Mouse (Mus musculus): Measurements from ENCODE around the gene Cenpo. TPM values are rescaled to one million over a fixed set of nuclear protein-coding genes. Genes with fewer than 3 reads are reported as not detected.
A peak's percentile ranks its signal among the peaks of the same experiment; 100 is the strongest.

Cenpo gene
- polyA plus RNA-seq, 1 experiment from 2014 or later = 18.4 TPM

DNA sequence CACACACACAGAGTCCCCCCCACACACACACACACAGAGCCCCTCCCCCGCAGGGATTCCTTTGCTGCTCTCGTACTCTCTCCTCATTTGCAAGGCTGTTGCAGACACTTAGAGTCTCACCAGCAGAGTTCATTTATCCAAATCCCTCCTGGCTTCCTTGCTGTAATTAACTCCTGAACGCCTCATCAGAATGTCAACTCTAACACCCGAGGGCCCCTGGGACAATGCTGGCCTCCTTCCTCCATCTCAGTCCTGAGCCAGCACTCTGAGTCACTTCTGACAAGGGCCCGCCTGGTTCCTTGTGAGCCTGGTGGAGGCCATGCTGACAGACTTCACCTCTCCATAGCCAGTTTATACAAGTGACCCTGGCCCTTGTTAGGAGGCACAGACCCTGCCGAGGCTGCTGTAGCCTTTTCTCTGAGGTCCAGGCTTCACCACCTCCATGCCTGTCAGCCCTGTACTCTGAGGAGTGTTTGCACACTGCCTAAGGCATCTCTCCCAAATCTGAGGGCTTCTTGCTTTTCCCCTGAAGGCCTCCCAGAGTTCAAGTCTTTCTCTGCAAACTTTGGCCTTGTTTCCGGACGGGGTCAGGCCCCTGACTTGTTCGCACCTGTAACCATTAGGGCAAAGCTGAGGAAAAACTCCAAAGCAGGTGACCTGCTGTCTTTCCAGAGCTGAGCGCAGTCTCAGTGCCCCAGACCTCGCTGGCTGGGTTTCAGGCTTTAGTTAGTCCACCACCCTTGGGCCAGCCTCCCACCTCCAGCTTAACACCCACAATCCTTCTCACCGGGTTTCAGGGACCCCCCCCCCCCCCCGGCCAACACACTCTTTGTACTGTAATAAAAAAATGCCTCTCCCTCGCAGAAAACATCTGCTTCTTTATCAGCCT is 45.7 kb downstream of the Cenpo start:
- Histone ChIP-seq H3K4me3 (ENCODE audit: low read length) (no peak overlapping the region), H3K4me2 (ENCODE audit: low read depth, low read length) (no peak overlapping the region), H3K27me3 (ENCODE audit: control insufficient read depth, insufficient read depth, low read depth, low read length) (no peaks in the 10 kb centered on the region), H3K9ac (ENCODE audit: low read length) (no peak overlapping the region), H3K4me1 (replicated peaks; ENCODE audit: control insufficient read depth, insufficient read depth, low read length) (peaks cover 23% of the 10 kb centered on the region), H3K9me3 (ENCODE audit: control insufficient read depth, low read length) (no peaks in the 10 kb centered on the region), H3K27ac (ENCODE audit: low read length) (peak overlapping the region; percentile 61), H3K36me3 (ENCODE audit: control insufficient read depth, insufficient read depth, low read length) (no peaks in the 10 kb centered on the region)
- WGBS = 36% methylated on average over 14 of the region's 14 CpGs
- peak; percentile 80 for ATAC-seq (ENCODE audit: low read depth)

DNA sequence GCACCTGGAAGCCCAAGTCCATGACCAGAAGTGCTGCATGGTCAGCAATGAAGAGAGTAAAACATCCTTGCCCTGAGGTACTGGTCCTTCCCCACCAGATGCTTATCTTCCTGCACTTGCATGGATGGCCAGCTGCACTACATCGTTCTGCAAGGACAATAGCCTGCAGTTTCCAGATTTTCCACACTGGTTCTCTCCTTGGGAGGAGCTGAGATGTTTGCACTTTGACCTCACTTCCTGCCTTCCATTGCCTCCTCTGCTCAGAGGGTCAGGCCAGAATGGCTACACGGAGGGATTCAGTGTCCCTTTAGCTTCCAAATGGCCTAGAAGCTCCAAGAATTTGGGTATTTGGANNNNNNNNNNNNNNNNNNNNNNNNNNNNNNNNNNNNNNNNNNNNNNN is 49.4 kb downstream of the Cenpo start:
- Histone ChIP-seq H3K27ac (ENCODE audit: low read length) (no peak overlapping the region), H3K9me3 (ENCODE audit: control insufficient read depth, low read length) (no peaks in the 10 kb centered on the region), H3K4me1 (replicated peaks; ENCODE audit: control insufficient read depth, insufficient read depth, low read length) (peaks cover 10% of the 10 kb centered on the region), H3K27me3 (ENCODE audit: control insufficient read depth, insufficient read depth, low read depth, low read length) (no peaks in the 10 kb centered on the region), H3K36me3 (ENCODE audit: control insufficient read depth, insufficient read depth, low read length) (no peaks in the 10 kb centered on the region), H3K4me3 (ENCODE audit: low read length) (no peak overlapping the region), H3K9ac (ENCODE audit: low read length) (no peak overlapping the region), H3K4me2 (ENCODE audit: low read depth, low read length) (no peak overlapping the region)
- ATAC-seq (ENCODE audit: low read depth) = no peak
- WGBS = 50% methylated on average over 2 of the region's 2 CpGs

DNA sequence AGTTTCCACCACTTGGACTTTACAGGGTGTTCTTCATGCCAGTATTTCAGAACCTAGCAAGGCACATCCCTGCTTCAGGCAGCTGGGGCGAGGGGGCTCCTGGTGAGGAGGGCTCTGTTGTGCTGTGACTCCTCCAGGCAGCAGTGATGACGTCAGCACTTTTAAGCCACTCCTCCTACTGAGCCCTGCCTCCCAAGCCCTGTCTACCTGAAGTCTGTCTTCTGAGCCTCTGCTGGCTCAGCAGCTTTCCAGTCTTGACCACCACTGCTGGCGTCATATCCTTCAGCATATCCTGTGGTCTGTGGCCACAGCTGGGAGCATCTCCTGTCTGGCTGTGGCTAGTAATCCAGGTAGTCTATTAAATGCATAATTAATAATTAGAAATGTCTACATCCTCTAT is 53.6 kb downstream of the Cenpo start:
- no peak overlapping the region for H3K9ac ChIP-seq (ENCODE audit: low read length)
- H3K4me1 ChIP-seq (replicated peaks; ENCODE audit: control insufficient read depth, insufficient read depth, low read length) = peaks cover 9% of the 10 kb centered on the region
- H3K4me3 ChIP-seq (ENCODE audit: low read length) = no peak overlapping the region
- 50% methylated on average over 3 of the region's 3 CpGs for WGBS
- H3K27me3 ChIP-seq (ENCODE audit: control insufficient read depth, insufficient read depth, low read depth, low read length) = no peaks in the 10 kb centered on the region
- H3K36me3 ChIP-seq (ENCODE audit: control insufficient read depth, insufficient read depth, low read length) = no peaks in the 10 kb centered on the region
- no peak for ATAC-seq (ENCODE audit: low read depth)
- no peak overlapping the region for H3K27ac ChIP-seq (ENCODE audit: low read length)
- H3K4me2 ChIP-seq (ENCODE audit: low read depth, low read length) = no peak overlapping the region
- H3K9me3 ChIP-seq (ENCODE audit: control insufficient read depth, low read length) = no peaks in the 10 kb centered on the region

GRCm38 (mm10) chr12:4179671-4180233 is 54.3 kb downstream of the Cenpo start:
- H3K4me3 ChIP-seq (ENCODE audit: low read length) = no peak overlapping the region
- H3K27me3 ChIP-seq (ENCODE audit: control insufficient read depth, insufficient read depth, low read depth, low read length) = no peaks in the 10 kb centered on the region
- peaks cover 9% of the 10 kb centered on the region for H3K4me1 ChIP-seq (replicated peaks; ENCODE audit: control insufficient read depth, insufficient read depth, low read length)
- H3K4me2 ChIP-seq (ENCODE audit: low read depth, low read length) = no peak overlapping the region
- no peaks in the 10 kb centered on the region for H3K9me3 ChIP-seq (ENCODE audit: control insufficient read depth, low read length)
- no peak overlapping the region for H3K9ac ChIP-seq (ENCODE audit: low read length)
- ATAC-seq (ENCODE audit: low read depth) = 0 out of 2 replicates have a peak, but pooled peaks have one; percentile 15
- no peak overlapping the region for H3K27ac ChIP-seq (ENCODE audit: low read length)
- H3K36me3 ChIP-seq (ENCODE audit: control insufficient read depth, insufficient read depth, low read length) = no peaks in the 10 kb centered on the region
- WGBS = 73% methylated on average over 6 of the region's 6 CpGs

DNA sequence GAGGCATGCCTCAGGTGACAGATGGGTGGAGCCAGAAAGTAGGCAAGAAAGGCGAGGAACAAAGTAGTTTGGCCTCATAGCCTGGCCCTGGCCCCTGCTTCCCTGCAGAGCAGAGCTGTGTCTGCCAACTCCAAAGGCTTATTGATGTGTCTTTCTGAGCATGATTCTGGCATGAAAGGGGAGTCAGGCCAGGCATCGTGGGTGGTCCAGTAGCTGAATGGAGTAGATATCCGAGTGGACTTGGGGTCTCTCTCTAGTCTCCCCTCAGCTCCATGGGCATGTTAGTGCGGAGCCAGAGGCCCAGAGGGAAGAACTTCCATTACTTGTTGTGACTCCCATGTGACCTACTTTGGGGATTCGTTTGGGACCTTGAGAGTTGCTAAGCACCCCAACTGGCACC is 55.3 kb downstream of the Cenpo start:
- Histone ChIP-seq H3K27ac (ENCODE audit: low read length) (no peak overlapping the region), H3K4me3 (ENCODE audit: low read length) (no peak overlapping the region), H3K36me3 (ENCODE audit: control insufficient read depth, insufficient read depth, low read length) (no peaks in the 10 kb centered on the region), H3K27me3 (ENCODE audit: control insufficient read depth, insufficient read depth, low read depth, low read length) (no peaks in the 10 kb centered on the region), H3K9ac (ENCODE audit: low read length) (no peak overlapping the region), H3K9me3 (ENCODE audit: control insufficient read depth, low read length) (no peaks in the 10 kb centered on the region), H3K4me2 (ENCODE audit: low read depth, low read length) (no peak overlapping the region), H3K4me1 (replicated peaks; ENCODE audit: control insufficient read depth, insufficient read depth, low read length) (peaks cover 9% of the 10 kb centered on the region)
- WGBS = 43% methylated on average over 5 of the region's 5 CpGs
- ATAC-seq (ENCODE audit: low read depth) = peak; percentile 62

- Histone ChIP-seq H3K4me1 (replicated peaks; ENCODE audit: control insufficient read depth, insufficient read depth, low read length) (0 out of 2 replicates have a peak, but pooled peaks cover 2% of the 10 kb centered on the region), H3K4me2 (ENCODE audit: low read depth, low read length) (no peak overlapping the region), H3K27ac (ENCODE audit: low read length) (no peak overlapping the region), H3K36me3 (ENCODE audit: control insufficient read depth, insufficient read depth, low read length) (no peaks in the 10 kb centered on the region), H3K27me3 (ENCODE audit: control insufficient read depth, insufficient read depth, low read depth, low read length) (no peaks in the 10 kb centered on the region), H3K4me3 (ENCODE audit: low read length) (no peak overlapping the region), H3K9me3 (ENCODE audit: control insufficient read depth, low read length) (no peaks in the 10 kb centered on the region), H3K9ac (ENCODE audit: low read length) (no peak overlapping the region)
- ATAC-seq (ENCODE audit: low read depth) = no peak
- WGBS = 74% methylated on average over 15 of the region's 15 CpGs
Measured at GRCm38 (mm10) chr12:4173108-4173790, 60.8 kb downstream of the Cenpo start.

DNA sequence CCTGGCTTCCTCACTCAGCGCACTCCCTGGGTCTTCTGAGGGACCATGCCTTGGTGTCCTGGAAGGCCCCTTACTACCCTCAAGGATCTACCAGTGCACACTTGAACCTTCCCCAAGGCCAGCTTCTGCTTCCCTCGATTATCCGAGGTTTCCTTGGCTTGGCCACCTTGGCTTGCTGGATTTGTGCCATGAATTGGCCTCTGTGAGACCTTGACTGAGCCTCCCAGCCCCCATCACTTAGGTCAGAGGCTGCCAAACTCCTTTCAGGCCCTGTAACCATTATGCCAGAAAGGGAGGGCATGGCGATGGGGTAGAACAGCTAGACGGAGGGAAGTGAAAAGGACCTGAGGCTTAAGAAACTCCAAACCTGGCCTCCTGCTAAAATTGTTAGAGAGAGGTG is 64.5 kb downstream of the Cenpo start:
- Histone ChIP-seq H3K27me3 (ENCODE audit: control insufficient read depth, insufficient read depth, low read depth, low read length) (no peaks in the 10 kb centered on the region), H3K9me3 (ENCODE audit: control insufficient read depth, low read length) (no peaks in the 10 kb centered on the region), H3K27ac (ENCODE audit: low read length) (no peak overlapping the region), H3K4me2 (ENCODE audit: low read depth, low read length) (no peak overlapping the region), H3K36me3 (ENCODE audit: control insufficient read depth, insufficient read depth, low read length) (no peaks in the 10 kb centered on the region), H3K4me3 (ENCODE audit: low read length) (no peak overlapping the region), H3K4me1 (replicated peaks; ENCODE audit: control insufficient read depth, insufficient read depth, low read length) (no peaks in the 10 kb centered on the region), H3K9ac (ENCODE audit: low read length) (no peak overlapping the region)
- no peak for ATAC-seq (ENCODE audit: low read depth)
- 76% methylated on average over 5 of the region's 5 CpGs for WGBS

- Histone ChIP-seq H3K4me2 (ENCODE audit: low read depth, low read length) (no peak overlapping the region), H3K36me3 (ENCODE audit: control insufficient read depth, insufficient read depth, low read length) (no peaks in the 10 kb centered on the region), H3K9me3 (ENCODE audit: control insufficient read depth, low read length) (no peaks in the 10 kb centered on the region), H3K27ac (ENCODE audit: low read length) (no peak overlapping the region), H3K4me3 (ENCODE audit: low read length) (no peak overlapping the region), H3K9ac (ENCODE audit: low read length) (no peak overlapping the region), H3K27me3 (ENCODE audit: control insufficient read depth, insufficient read depth, low read depth, low read length) (no peaks in the 10 kb centered on the region), H3K4me1 (replicated peaks; ENCODE audit: control insufficient read depth, insufficient read depth, low read length) (no peaks in the 10 kb centered on the region)
- 100% methylated on average over 1 of the region's 1 CpGs for WGBS
- ATAC-seq (ENCODE audit: low read depth) = no peak
Measured at GRCm38 (mm10) chr12:4169058-4169457, 65.0 kb downstream of the Cenpo start.

DNA sequence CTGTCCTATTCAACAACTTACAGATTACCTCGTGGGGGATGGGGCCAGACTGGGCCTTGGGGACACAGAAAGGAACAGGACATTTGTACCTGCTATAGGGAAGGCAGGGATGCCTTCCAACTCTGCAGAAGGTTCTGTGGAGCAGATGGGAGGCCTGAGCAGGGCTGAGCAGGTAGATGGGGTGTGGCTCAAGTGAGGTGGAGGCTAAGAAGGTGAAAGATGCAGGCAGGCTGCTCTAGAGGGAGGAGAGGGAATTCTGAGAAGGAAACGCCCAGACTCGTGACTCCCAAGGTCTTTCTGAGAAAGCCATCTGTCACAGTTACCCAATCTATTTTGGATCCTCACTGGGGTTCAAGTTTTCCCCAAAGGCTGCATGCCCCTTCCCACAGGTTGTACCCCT is 67.1 kb downstream of the Cenpo start:
- no peak for ATAC-seq (ENCODE audit: low read depth)
- H3K4me1 ChIP-seq (replicated peaks; ENCODE audit: control insufficient read depth, insufficient read depth, low read length) = no peaks in the 10 kb centered on the region
- H3K9me3 ChIP-seq (ENCODE audit: control insufficient read depth, low read length) = no peaks in the 10 kb centered on the region
- no peak overlapping the region for H3K9ac ChIP-seq (ENCODE audit: low read length)
- H3K27ac ChIP-seq (ENCODE audit: low read length) = no peak overlapping the region
- no peaks in the 10 kb centered on the region for H3K27me3 ChIP-seq (ENCODE audit: control insufficient read depth, insufficient read depth, low read depth, low read length)
- no peak overlapping the region for H3K4me3 ChIP-seq (ENCODE audit: low read length)
- no peaks in the 10 kb centered on the region for H3K36me3 ChIP-seq (ENCODE audit: control insufficient read depth, insufficient read depth, low read length)
- 68% methylated on average over 3 of the region's 3 CpGs for WGBS
- no peak overlapping the region for H3K4me2 ChIP-seq (ENCODE audit: low read depth, low read length)

All from lung, embryonic 16.5 days (tissue).